Mouse (Mus musculus): Measurements from ENCODE around the gene Bbx. TPM values are rescaled to one million over a fixed set of nuclear protein-coding genes. Genes with fewer than 3 reads are reported as not detected.

Gene Bbx
- total and polyA plus RNA-seq, 3 experiments: 20.6 to 26.2 (median 21.6) TPM

DNA sequence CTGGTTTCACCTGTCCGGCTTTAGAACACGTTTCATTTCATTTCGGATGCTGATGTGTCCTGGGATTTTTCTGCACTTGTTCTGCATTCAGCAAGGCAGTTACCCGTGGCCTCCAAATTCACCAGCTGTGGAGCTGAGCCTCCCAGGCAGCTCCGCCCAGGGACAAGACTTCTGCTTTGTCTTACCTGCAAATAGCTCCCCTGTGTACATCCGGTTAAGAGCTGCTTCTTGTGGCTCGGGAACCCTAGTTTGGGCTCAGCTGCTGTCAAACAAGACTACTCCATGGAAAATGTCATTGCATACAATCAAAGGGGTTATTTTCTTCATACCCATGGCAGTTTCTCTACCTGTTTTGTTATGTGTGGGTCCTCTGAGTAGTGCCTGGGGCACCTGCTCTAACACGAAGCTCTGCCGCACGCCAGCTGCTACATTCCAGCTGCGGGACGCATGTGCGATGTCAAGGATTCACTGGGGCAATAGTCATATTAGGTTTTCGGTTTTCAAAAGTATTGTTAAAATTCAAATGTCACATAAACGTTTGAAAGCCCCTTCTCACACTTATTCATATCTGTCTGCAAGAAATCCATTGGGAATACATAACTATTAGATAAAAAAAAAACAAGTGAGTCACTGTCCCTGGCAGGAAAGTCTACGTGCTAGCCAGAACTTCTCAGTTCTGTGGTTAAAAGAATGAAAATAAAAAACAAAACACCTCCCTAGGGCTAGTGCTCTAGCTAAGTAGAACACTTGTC, 264.8 kb downstream of the Bbx start:
- Histone ChIP-seq H3K79me2 (replicated peaks; ENCODE audit: control insufficient read depth, extremely low read depth, insufficient read depth, poor library complexity, severe bottlenecking) (no peaks in the 10 kb centered on the region), H3K4me1 (ENCODE audit: control insufficient read depth in 1 of 2, insufficient read depth in 2 of 2) (peaks cover 6 to 9% of the 10 kb centered on the region in 2 experiments; a peak in 3 of 4 replicates), H3K4me2 (ENCODE audit: insufficient read depth, low read depth, poor library complexity, severe bottlenecking) (peak overlapping the region; percentile 80), H3K9me3 (replicated peaks; ENCODE audit: low read length) (no peaks in the 10 kb centered on the region), H3K9ac (ENCODE audit: insufficient read depth, low read depth) (no peak overlapping the region), H3K4me3 (replicated peaks in 1 of 3; ENCODE audit: low read depth in 2 of 3, low read length in 2 of 3, poor library complexity in 1 of 3) (peak overlapping the region in 2 of 3 experiments; percentile 18 to 30), H3K36me3 (replicated peaks in 1 of 2; ENCODE audit: control insufficient read depth in 1 of 2, insufficient read depth in 1 of 2, low read length in 1 of 2) (no peaks in the 10 kb centered on the region), H3K27ac (ENCODE audit: insufficient read depth, low read depth) (no peak overlapping the region), H3K27me3 (replicated peaks) (no peaks in the 10 kb centered on the region)
- in situ Hi-C loops (cut with MboI; ENCODE audit: low pct_ligation_motif_present, low pct_unique_long_range_greater_than_20kb, low sequenced_read_pairs): no loop called here
- TF ChIP-seq ETS1 (conservative IDR thresholded peaks at IDR 0.05; ENCODE audit: low read depth, low read length): no peak
- TF ChIP-seq EP300 (IDR thresholded peaks at IDR 0.05; ENCODE audit: low read length): peak; percentile 65
- no peak for TF ChIP-seq ZC3H11A (IDR thresholded peaks at IDR 0.05; ENCODE audit: low read depth, low read length)
- peak; percentile 48; the same call in 1 of the 2 replicates for TF ChIP-seq ZNF384 (IDR thresholded peaks at IDR 0.05; ENCODE audit: low read depth, low read length)
- TF ChIP-seq TCF12 (IDR thresholded peaks at IDR 0.05; ENCODE audit: low read depth, low read length): peak; percentile 68; the same call in 1 of the 2 replicates
- peak; percentile 68 for TF ChIP-seq MAX (IDR thresholded peaks at IDR 0.05; ENCODE audit: low read length)
- peak; percentile 80 for TF ChIP-seq BHLHE40 (IDR thresholded peaks at IDR 0.05; ENCODE audit: low read depth, low read length)
- peak; percentile 42; the same call in 1 of the 2 replicates for TF ChIP-seq MYC (IDR thresholded peaks at IDR 0.05; ENCODE audit: low read depth, low read length)
- TF ChIP-seq POLR2A (IDR thresholded peaks at IDR 0.05; ENCODE audit: low read depth, low read length): peak; percentile 50
- TF ChIP-seq ZKSCAN1 (IDR thresholded peaks at IDR 0.05; ENCODE audit: borderline replicate concordance, low read depth, low read length): no peak
- TF ChIP-seq MEF2A (IDR thresholded peaks at IDR 0.05; ENCODE audit: borderline replicate concordance, low read depth, low read length): peak; percentile 10; the same call in 1 of the 2 replicates
- TF ChIP-seq NRF1 (IDR thresholded peaks at IDR 0.05; ENCODE audit: low read depth, low read length): no peak; the same call in 1 of the 2 replicates
- TF ChIP-seq MXI1 (IDR thresholded peaks at IDR 0.05; ENCODE audit: low read depth, low read length): 0 out of 2 replicates have a peak, but pooled peaks have one; percentile 53
- peak; percentile 57 for TF ChIP-seq HCFC1 (IDR thresholded peaks at IDR 0.05; ENCODE audit: low read depth, low read length)
- no peak for DNase-seq (ENCODE audit: extremely low read depth)
- dilution Hi-C loops (cut with MboI; ENCODE audit: extremely low pct_ligation_motif_present, extremely low pct_unique_long_range_greater_than_20kb, low sequenced_read_pairs): no loop called here

DNA sequence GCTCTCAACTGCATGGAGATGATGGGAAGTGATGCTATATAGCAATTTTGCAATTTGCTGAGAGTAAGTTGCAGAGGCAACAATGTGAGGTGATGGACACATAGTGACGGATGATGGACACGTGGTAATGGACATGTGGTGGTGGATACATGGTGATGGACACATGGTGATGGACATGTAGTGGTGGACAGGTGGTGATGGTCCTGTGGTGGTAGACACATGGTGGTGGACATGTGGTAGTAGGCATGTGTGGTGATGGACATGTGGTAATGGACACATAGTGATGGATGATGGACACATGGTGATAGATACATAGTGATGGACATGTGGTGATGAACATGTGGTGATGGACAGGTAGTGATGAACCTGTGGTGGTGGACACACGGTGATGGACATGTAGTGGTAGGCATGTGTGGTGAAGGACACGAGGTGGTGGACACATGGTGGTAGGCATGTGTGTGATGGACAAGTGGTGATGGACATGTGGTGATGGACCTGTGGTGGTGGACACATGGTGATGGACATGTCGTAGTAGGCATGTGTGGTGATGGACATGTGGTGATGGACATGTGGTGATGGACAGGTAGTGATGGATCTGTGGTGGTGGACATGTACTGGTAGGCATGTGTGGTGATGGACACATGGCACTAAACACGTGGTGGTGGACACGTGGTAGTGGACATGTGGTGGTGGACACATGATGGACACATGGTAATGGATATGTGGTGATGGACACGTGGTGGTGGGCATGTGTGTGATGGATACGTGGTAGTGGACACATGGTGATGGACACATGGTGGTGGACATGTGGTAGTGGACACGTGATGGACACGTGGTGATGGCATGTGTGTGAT, 271.5 kb downstream of the Bbx start:
- no peak overlapping the region for H3K9ac ChIP-seq (ENCODE audit: insufficient read depth, low read depth)
- no peaks in the 10 kb centered on the region for H3K36me3 ChIP-seq (replicated peaks in 1 of 2; ENCODE audit: control insufficient read depth in 1 of 2, insufficient read depth in 1 of 2, low read length in 1 of 2)
- dilution Hi-C loops (cut with MboI; ENCODE audit: extremely low pct_ligation_motif_present, extremely low pct_unique_long_range_greater_than_20kb, low sequenced_read_pairs): no loop called here
- no peak for TF ChIP-seq RCOR1 (conservative IDR thresholded peaks at IDR 0.05; ENCODE audit: low read depth, low read length)
- TF ChIP-seq MAX (IDR thresholded peaks at IDR 0.05; ENCODE audit: low read length): 0 out of 2 replicates have a peak, but pooled peaks have one; percentile 13
- peaks cover 2% of the 10 kb centered on the region for H3K9me3 ChIP-seq (replicated peaks; ENCODE audit: low read length)
- no peak overlapping the region for H3K4me2 ChIP-seq (ENCODE audit: insufficient read depth, low read depth, poor library complexity, severe bottlenecking)
- H3K79me2 ChIP-seq (replicated peaks; ENCODE audit: control insufficient read depth, extremely low read depth, insufficient read depth, poor library complexity, severe bottlenecking): no peaks in the 10 kb centered on the region
- in situ Hi-C loops (cut with MboI; ENCODE audit: low pct_ligation_motif_present, low pct_unique_long_range_greater_than_20kb, low sequenced_read_pairs): no loop called here
- peaks cover 0 to 11% of the 10 kb centered on the region in 2 experiments; a peak in 3 of 4 replicates for H3K4me1 ChIP-seq (ENCODE audit: control insufficient read depth in 1 of 2, insufficient read depth in 2 of 2)
- no peaks in the 10 kb centered on the region for H3K27me3 ChIP-seq (replicated peaks)
- DNase-seq (ENCODE audit: extremely low read depth): no peak
- peak overlapping the region in 1 of 3 experiments; percentile 15 for H3K4me3 ChIP-seq (replicated peaks in 1 of 3; ENCODE audit: low read depth in 2 of 3, low read length in 2 of 3, poor library complexity in 1 of 3)
- H3K27ac ChIP-seq (ENCODE audit: insufficient read depth, low read depth): no peak overlapping the region; the same call in 1 of the 2 replicates
